Mouse (Mus musculus) intestine, postnatal 0 days (tissue): Measurements from ENCODE around the gene Sbsn. TPM values are rescaled to one million over a fixed set of nuclear protein-coding genes. Genes with fewer than 3 reads are reported as not detected.
"Not testable (repeated sequence)": the region's sequence is repeated elsewhere in the genome, so short reads cannot be mapped to it uniquely, and the experiment has no call there.

Experiments
- ATAC-seq: fragments of 200-750 bp; cut with Nextera tagmentation; 2 replicates; pipeline ENCODE4 v1.8.0; 2017; ENCODE audit warnings: mild to moderate bottlenecking, moderate TSS enrichment, moderate library complexity
- H3K27ac ChIP-seq: fragments of 300-500 bp; sonication (generic); 2 replicates; pipeline ENCODE4 v1.5.1; 2014; ENCODE audit warnings: mild to moderate bottlenecking, low read depth, low read length, moderate library complexity
- H3K27me3 ChIP-seq: fragments of 300-500 bp; sonication (generic); replicated peaks from 2 replicates; pipeline ENCODE4 v1.6.1; 2014; ENCODE audit warnings: low read length, mixed read lengths; ENCODE audit not compliant: control insufficient read depth, insufficient read depth
- H3K36me3 ChIP-seq: fragments of 300-500 bp; sonication (generic); 2 replicates; pipeline ENCODE4 v1.6.1; 2014; ENCODE audit warnings: mild to moderate bottlenecking, moderate library complexity; ENCODE audit not compliant: control insufficient read depth, insufficient read depth
- H3K4me1 ChIP-seq: fragments of 300-500 bp; sonication (generic); replicated peaks from 2 replicates; pipeline ENCODE4 v1.6.1; 2014; ENCODE audit warnings: antibody characterized with exemption, low read length, mixed read lengths; ENCODE audit not compliant: control insufficient read depth, insufficient read depth
- H3K4me2 ChIP-seq: fragments of 300-500 bp; sonication (generic); replicated peaks from 2 replicates; pipeline ENCODE4 v1.6.1; 2014; ENCODE audit warnings: low read depth, mild to moderate bottlenecking, moderate library complexity
- H3K4me3 ChIP-seq: fragments of 300-500 bp; sonication (generic); 2 replicates; pipeline ENCODE4 v1.5.1; 2014; ENCODE audit warnings: low read depth, low read length
- H3K9ac ChIP-seq: fragments of 300-500 bp; sonication (generic); 2 replicates; pipeline ENCODE4 v1.6.1; 2014; ENCODE audit warnings: mild to moderate bottlenecking, low read depth, low read length
- H3K9me3 ChIP-seq: fragments of 300-500 bp; sonication (generic); 2 replicates; pipeline ENCODE4 v1.6.1; 2016; ENCODE audit warnings: mixed run types; ENCODE audit not compliant: control insufficient read depth
- CTCF ChIP-seq: sonication (generic); IDR thresholded peaks from 2 replicates; pipeline ENCODE4 v1.5.1; 2016; ENCODE audit warnings: low read depth, mild to moderate bottlenecking, control low read depth, antibody characterized with exemption, moderate library complexity
- WGBS: fragments of 180-500 bp; shearing (Covaris S2); extraction: QIAGEN DNeasy Blood & Tissue Kit; methylation state at CpG from one replicate; pipeline ENCODE4 v1.1.7; 2014; 5-methylcytosine and 5-hydroxymethylcytosine counted together
- polyA plus RNA-seq: library from polyadenylated mRNA; unstranded; fragments of >200 nt; fragmentation: Nextera tagmentation; extraction: Ambion mirVana; gene quantifications from 2 replicates; pipeline ENCODE4 v1.2.1, GENCODE M21; 2015

Gene Sbsn
- polyA plus RNA-seq, 1 experiment from 2014 or later = 2.7 TPM

GRCm38 (mm10) chr7:30736211-30736610 is 15.1 kb upstream of the Sbsn start:
- TF ChIP-seq CTCF = no peak
- no peaks in the 10 kb centered on the region for H3K27me3 ChIP-seq
- no peak overlapping the region for H3K9ac ChIP-seq
- 88% methylated on average over 3 of the region's 3 CpGs for WGBS
- H3K27ac ChIP-seq = no peak overlapping the region
- no peak for ATAC-seq
- no peak overlapping the region for H3K4me2 ChIP-seq
- peaks cover 32% of the 10 kb centered on the region for H3K36me3 ChIP-seq
- H3K9me3 ChIP-seq = no peaks in the 10 kb centered on the region
- H3K4me3 ChIP-seq = no peak overlapping the region
- H3K4me1 ChIP-seq = no peaks in the 10 kb centered on the region

GRCm38 (mm10) chr7:30742570-30742969 is 8.7 kb upstream of the Sbsn start:
- ATAC-seq, H3K4me3 ChIP-seq, H3K36me3 ChIP-seq, H3K9ac ChIP-seq, H3K27me3 ChIP-seq, H3K27ac ChIP-seq, H3K4me2 ChIP-seq, H3K4me1 ChIP-seq, H3K9me3 ChIP-seq: not testable (repeated sequence)
- WGBS = 83% methylated on average over 2 of the region's 2 CpGs

DNA sequence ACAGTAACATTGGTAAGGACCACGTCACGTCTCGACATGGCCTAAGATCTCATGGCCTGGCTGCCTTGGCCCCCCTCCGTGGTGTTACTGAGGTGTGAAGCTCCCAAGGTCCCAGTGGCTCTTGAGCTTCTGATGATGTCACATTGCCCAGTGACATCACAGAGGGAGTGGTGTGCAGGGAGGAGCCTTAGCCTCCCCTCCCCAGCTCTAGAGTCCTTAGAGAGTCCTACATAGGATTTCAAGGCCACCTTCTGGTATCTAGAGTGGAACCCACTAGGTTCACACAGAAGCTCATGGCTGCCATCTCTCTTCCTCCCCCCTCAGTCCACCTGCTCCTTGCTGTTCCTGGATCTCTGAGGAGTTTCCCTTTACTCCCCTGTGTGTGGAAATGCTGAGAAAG is 7.7 kb upstream of the Sbsn start, which contains the start of gene Gapdhs:
Gapdhs (minus strand) TSS at position 65 of the 400 bp plus-strand sequence.
- not testable (repeated sequence) for ATAC-seq
- no CpG with 5 or more reads among the region's 4 CpGs for WGBS

GRCm38 (mm10) chr7:30744022-30744598 is 7.2 kb upstream of the Sbsn start:
- WGBS = 42% methylated on average over 4 of the region's 4 CpGs
- TF ChIP-seq CTCF = peak; percentile 28
- Histone ChIP-seq H3K36me3 (no peaks in the 10 kb centered on the region), H3K27ac (no peak overlapping the region), H3K9me3 (no peaks in the 10 kb centered on the region), H3K4me1 (no peaks in the 10 kb centered on the region), H3K4me3 (no peak overlapping the region), H3K4me2 (no peak overlapping the region), H3K9ac (no peak overlapping the region), H3K27me3 (no peaks in the 10 kb centered on the region)
- no peak for ATAC-seq

More for the DNA sequence above, 7.7 kb upstream of the Sbsn start, which contains the start of gene Gapdhs:
- not testable (repeated sequence) for H3K4me1 ChIP-seq, H3K27ac ChIP-seq, H3K9ac ChIP-seq, H3K27me3 ChIP-seq, H3K9me3 ChIP-seq, H3K4me3 ChIP-seq, H3K4me2 ChIP-seq, H3K36me3 ChIP-seq

GRCm38 (mm10) chr7:30747525-30748204 is 3.6 kb upstream of the Sbsn start:
- Histone ChIP-seq H3K9ac (no peak overlapping the region), H3K4me3 (no peak overlapping the region), H3K27ac (no peak overlapping the region), H3K36me3 (no peaks in the 10 kb centered on the region), H3K9me3 (no peaks in the 10 kb centered on the region), H3K27me3 (no peaks in the 10 kb centered on the region), H3K4me2 (no peak overlapping the region), H3K4me1 (no peaks in the 10 kb centered on the region)
- 71% methylated on average over 7 of the region's 7 CpGs for WGBS
- ATAC-seq = no peak
- TF ChIP-seq CTCF = peak; percentile 41

GRCm38 (mm10) chr7:30749824-30750606 is 1.3 kb upstream of the Sbsn start:
- no peak overlapping the region for H3K4me3 ChIP-seq
- no peak overlapping the region for H3K27ac ChIP-seq
- no peak overlapping the region for H3K4me2 ChIP-seq
- H3K36me3 ChIP-seq = no peaks in the 10 kb centered on the region
- 68% methylated on average over 13 of the region's 13 CpGs for WGBS
- no peak for ATAC-seq
- H3K9ac ChIP-seq = no peak overlapping the region
- no peaks in the 10 kb centered on the region for H3K27me3 ChIP-seq
- no peaks in the 10 kb centered on the region for H3K9me3 ChIP-seq
- no peak for TF ChIP-seq CTCF
- no peaks in the 10 kb centered on the region for H3K4me1 ChIP-seq
